Mouse (Mus musculus) large intestine, adult 2 months (tissue): ENCODE data around the gene Mmp24. TPM values are rescaled to one million over a fixed set of nuclear protein-coding genes. Genes with fewer than 3 reads are reported as not detected.
"Not testable (repeated sequence)": the region's sequence is repeated elsewhere in the genome, so short reads cannot be mapped to it uniquely, and the experiment has no call there.

Experiments
- DNase-seq: peaks from one replicate; pipeline ENCODE4 v3.0.0-alpha.2; 2012; ENCODE audit warnings: low read depth, low spot score
- whole genome bisulfite sequencing: fragments of 180-500 bp; shearing (Covaris S2); methylation state at CpG from one replicate; pipeline ENCODE4 v1.1.7; 2018; 5-methylcytosine and 5-hydroxymethylcytosine counted together
- polyA plus RNA-seq: library from polyadenylated mRNA; depleted of rRNA; stranded (reverse); fragments of >200 nt; gene quantifications from 2 replicates; pipeline ENCODE4 v1.2.3, GENCODE M21; 2012; rRNA removed

The Mmp24 gene
- polyA plus RNA-seq: 0.33 and 1.7 TPM in 2 replicates

DNA sequence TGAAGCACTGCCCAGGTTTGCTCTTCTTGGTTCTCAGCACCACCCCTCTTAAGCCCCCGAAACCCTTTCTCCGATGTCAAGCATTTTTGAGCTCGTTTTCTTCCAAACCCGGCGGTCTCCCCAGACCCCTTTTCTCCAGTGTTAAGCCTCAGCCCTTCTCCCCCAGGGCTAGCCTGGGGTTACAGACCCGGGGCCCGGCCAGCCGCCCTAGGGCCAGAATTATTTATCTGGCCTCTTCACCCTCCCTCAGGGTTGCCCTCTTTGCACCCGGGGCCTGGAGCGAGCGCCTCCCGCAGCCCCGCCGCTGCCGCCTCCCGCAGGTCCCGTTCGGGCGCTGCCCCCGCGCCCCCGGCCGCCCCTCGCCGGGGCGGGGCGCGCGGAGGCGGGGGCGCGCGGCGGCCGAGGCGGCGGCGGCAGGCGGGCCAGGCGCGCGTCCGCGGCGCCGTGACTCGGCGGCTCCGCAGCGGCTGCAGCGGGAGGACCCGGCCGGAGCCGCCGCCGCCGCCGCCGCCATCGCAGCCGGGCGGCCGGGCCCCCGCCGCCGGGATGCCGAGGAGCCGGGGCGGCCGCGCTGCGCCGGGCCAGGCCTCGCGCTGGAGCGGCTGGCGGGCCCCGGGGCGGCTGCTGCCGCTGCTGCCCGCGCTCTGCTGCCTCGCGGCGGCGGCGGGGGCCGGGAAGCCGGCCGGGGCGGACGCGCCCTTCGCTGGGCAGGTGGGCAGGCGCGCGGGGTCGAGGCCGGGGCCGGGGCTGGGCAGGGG is at the start of gene Mmp24:
Gene Mmp24, plus strand, starts transcription at position 416 of the 758 bp plus-strand sequence.
- 15% methylated on average over 100 of the region's 100 CpGs for WGBS
- DNase-seq: no peak

- 75% methylated on average over 7 of the region's 7 CpGs for WGBS
- DNase-seq: no peak
These were observed 48.8 kb upstream of the Mmp24 start for GRCm38 (mm10) chr2:155726302-155726701.

GRCm38 (mm10) chr2:155727764-155728395 is 47.3 kb upstream of the Mmp24 start:
- WGBS: 30% methylated on average over 7 of the region's 7 CpGs
- DNase-seq: no peak

DNA sequence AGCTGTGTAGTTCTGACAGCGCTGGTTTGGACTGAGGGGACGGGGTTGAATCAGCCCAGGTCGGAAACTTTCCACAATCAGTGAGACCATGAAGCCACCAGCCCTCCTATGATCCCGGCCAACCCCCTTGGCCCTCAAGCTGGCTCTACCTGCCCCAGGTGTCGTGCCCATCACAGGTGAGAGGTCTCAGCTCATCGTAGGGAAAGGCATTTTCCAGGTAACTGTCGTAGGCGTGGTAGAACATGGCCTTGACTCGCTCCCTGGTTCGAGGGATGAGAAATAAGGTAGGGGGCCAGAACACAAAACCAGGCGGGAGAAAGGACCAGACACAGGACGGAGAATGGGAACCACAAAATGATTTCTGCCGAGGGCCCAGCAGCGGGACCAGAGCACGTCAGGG is 46.4 kb upstream of the Mmp24 start:
- 3% methylated on average over 14 of the region's 15 CpGs for WGBS
- DNase-seq: no peak

DNA sequence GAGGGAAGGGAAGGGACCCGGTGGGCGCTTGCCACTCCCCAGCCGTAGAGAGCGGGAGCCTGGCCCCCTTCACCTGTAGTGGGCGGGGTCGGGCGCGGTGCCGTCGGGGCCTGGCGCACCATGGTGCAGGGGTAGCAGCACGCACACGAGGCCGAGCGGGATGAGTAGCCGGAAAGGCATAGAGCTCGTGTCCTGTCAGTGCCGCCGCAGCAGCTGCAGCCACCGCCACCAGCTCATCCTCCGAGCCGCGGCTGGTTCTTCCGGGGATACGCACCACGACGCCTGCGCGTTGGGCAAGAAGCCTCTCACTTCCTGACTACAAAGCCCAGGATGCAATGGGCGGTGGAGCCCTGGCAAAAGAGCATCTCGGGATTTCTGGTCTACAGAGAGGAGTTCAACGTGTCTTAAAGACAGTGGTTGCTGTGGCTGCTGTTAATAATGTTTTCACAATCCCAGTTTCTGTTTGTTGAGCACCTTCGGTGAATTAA is 45.9 kb upstream of the Mmp24 start, which contains the start of gene Edem2:
Gene Edem2, minus strand, starts transcription at position 318 of the 488 bp plus-strand sequence.
- 2% methylated on average over 32 of the region's 33 CpGs for WGBS
- DNase-seq: peak; percentile 96

GRCm38 (mm10) chr2:155735080-155735479 is 40.1 kb upstream of the Mmp24 start:
- WGBS: 67% methylated on average over 5 of the region's 5 CpGs
- no peak for DNase-seq

GRCm38 (mm10) chr2:155735766-155736165 is 39.4 kb upstream of the Mmp24 start, which contains the start of gene Gm17581:
Gene Gm17581, minus strand, starts transcription at chr2:155735866.
- WGBS: 85% methylated on average over 5 of the region's 5 CpGs
- not testable (repeated sequence) for DNase-seq

DNA sequence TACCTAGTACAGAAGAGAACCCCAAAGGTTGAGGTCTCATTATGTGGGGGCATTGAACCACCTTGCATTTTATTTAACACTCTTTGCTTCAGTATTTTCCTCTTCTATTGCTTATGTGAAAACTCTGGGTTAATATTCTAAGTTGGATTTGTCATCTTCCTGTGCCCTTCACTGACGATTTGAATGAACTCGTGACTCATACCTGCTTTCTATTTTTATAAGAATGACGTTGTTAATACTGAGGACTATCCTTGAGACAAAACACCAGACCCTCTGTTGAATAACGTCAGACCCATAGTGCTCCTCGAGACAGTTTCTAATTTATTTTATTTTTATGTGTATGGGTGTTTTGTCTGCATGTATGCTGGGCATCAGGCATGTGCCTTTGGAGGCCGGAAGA is 38.2 kb upstream of the Mmp24 start:
- 63% methylated on average over 6 of the region's 6 CpGs for WGBS

GRCm38 (mm10) chr2:155737803-155738202 is 37.3 kb upstream of the Mmp24 start:
- 64% methylated on average over 9 of the region's 9 CpGs for WGBS
- DNase-seq: no peak

More for the DNA sequence above, 38.2 kb upstream of the Mmp24 start:
- no peak for DNase-seq

GRCm38 (mm10) chr2:155742211-155742610 is 32.9 kb upstream of the Mmp24 start:
- WGBS: 78% methylated on average over 11 of the region's 11 CpGs
- DNase-seq: no peak

GRCm38 (mm10) chr2:155742931-155743337 is 32.2 kb upstream of the Mmp24 start:
- 18% methylated on average over 12 of the region's 12 CpGs for WGBS
- DNase-seq: no peak

- no peak for DNase-seq
- 76% methylated on average over 9 of the region's 9 CpGs for WGBS
These were observed 31.8 kb upstream of the Mmp24 start for GRCm38 (mm10) chr2:155743351-155743750.

- no peak for DNase-seq
- 53% methylated on average over 3 of the region's 3 CpGs for WGBS
These were observed 29.7 kb upstream of the Mmp24 start for GRCm38 (mm10) chr2:155745487-155745886.

DNA sequence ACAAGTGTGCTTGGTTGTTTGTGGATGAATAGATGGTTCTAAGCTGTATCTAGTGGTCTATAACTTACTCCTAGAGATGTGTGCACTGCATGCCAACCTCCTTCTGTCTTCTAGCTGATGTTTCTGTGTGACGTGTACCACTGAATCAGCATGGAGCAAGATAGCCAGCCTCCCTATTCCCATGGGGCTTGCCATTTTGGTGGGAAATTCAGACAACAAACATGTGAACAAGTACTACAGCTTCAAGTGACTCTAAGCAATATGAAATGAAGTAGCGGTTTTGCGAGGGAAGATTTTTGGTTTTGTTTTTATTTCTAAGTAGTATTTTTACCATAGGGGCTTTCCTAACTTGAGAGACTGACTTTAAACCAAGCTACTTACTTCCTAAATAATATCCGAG is 25.7 kb upstream of the Mmp24 start:
- no peak for DNase-seq

GRCm38 (mm10) chr2:155751014-155751786 is 23.9 kb upstream of the Mmp24 start, which contains the start of gene Procr:
Gene Procr, plus strand, starts transcription at chr2:155751117.
- DNase-seq: no peak
- WGBS: 2% methylated on average over 25 of the region's 25 CpGs

More for the DNA sequence above, 25.7 kb upstream of the Mmp24 start:
- 80% methylated on average over 4 of the region's 4 CpGs for WGBS

DNA sequence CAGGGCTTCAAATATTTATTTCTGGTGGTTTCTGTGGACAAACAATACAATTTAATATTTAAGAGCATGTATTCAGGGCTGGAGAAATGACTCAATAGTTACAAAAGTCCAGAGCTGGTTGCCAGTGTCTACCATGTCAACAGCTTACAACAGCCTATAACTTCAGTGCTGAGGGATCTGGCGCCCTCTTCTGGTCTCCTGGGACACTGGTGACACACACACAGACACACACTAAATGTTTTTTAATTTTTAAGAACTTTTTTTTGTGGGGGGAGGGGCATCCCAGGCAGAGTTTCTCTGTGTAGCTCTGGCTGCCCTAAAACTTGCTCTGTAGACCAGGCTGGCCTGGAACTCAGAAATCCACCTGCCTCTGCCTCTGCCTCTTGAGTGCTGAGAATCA is 19.4 kb upstream of the Mmp24 start:
- WGBS: 3% methylated on average over 1 of the region's 1 CpGs
- no peak for DNase-seq

GRCm38 (mm10) chr2:155756855-155757566 is 18.1 kb upstream of the Mmp24 start:
- no peak for DNase-seq
- WGBS: 58% methylated on average over 14 of the region's 14 CpGs

- 54% methylated on average over 13 of the region's 13 CpGs for WGBS
- peak; percentile 32 for DNase-seq
These were observed 10.3 kb upstream of the Mmp24 start for GRCm38 (mm10) chr2:155764679-155765418.

DNA sequence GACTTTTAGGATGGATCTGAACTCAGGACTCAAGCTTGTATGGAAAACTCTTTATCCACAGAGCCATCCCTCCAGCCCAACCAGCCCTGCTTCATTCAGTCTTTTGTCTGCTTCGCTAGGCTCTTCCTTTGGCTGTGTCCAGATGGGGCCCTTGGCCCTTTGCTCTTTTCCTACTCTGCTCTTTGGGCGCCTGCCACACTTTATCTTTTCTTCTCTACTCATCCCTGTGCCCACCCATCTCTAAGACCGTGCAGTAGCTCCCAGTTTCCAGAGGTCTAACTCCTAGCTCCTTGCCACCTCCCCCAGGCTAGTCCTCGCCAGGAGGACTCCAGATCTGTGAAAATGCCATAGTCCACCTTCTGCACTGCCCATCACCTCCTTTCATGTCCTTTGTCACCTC is 1.5 kb upstream of the Mmp24 start:
- WGBS: 67% methylated on average over 4 of the region's 4 CpGs
- DNase-seq: no peak
